Mouse (Mus musculus) myocyte (in vitro differentiated cells): ENCODE data around the gene Fxyd1. TPM values are rescaled to one million over a fixed set of nuclear protein-coding genes. Genes with fewer than 3 reads are reported as not detected.

Source experiments
- H3K27me3 ChIP-seq: one replicate; pipeline ENCODE4 v1.6.1; 2011; ENCODE audit not compliant: control insufficient read depth, insufficient read depth, insufficient read length
- H3K36me3 ChIP-seq: one replicate; pipeline ENCODE4 v1.6.1; 2011; ENCODE audit not compliant: control insufficient read depth, insufficient read depth
- H3K4me2 ChIP-seq: one replicate; pipeline ENCODE4 v1.6.1; 2011; ENCODE audit warnings: low read depth, control low read depth
- H3K4me3 ChIP-seq: one replicate; pipeline ENCODE4 v1.5.1; 2011; ENCODE audit warnings: mild to moderate bottlenecking, control low read depth, moderate library complexity
- H3K79me2 ChIP-seq: one replicate; pipeline ENCODE4 v1.6.1; 2011; ENCODE audit not compliant: control insufficient read depth, insufficient read depth
- H3ac ChIP-seq: one replicate; pipeline ENCODE4 v1.6.1; 2011; ENCODE audit not compliant: control insufficient read depth, insufficient read length
- CEBPB ChIP-seq: IDR thresholded peaks from 2 replicates; pipeline ENCODE4 v1.6.1; 2011; ENCODE audit warnings: mild to moderate bottlenecking, moderate library complexity; ENCODE audit not compliant: poor library complexity, insufficient read depth, severe bottlenecking
- E2F4 ChIP-seq: IDR thresholded peaks from one replicate; pipeline ENCODE4 v1.6.1; 2011; ENCODE audit warnings: mild to moderate bottlenecking, control low read depth, moderate library complexity; ENCODE audit not compliant: insufficient read depth
- MAX ChIP-seq: IDR thresholded peaks from one replicate; pipeline ENCODE4 v1.6.1; 2011; ENCODE audit warnings: low read depth, mild to moderate bottlenecking, control low read depth
- MYOD1 ChIP-seq, 3 experiments: IDR thresholded peaks; one replicate each; pipeline ENCODE4 v1.6.1; 2011; ENCODE audit warnings: control low read depth in 2 of 3, low read depth in 2 of 3, mild to moderate bottlenecking in 2 of 3, moderate library complexity in 1 of 3; ENCODE audit not compliant: insufficient read length in 2 of 3, control insufficient read depth in 1 of 3
- MYOG ChIP-seq, 3 experiments: IDR thresholded peaks; one replicate each; pipeline ENCODE4 v1.6.1; 2011; ENCODE audit warnings: control low read depth in 2 of 3, low read depth in 2 of 3, mild to moderate bottlenecking in 2 of 3; ENCODE audit not compliant: insufficient read length in 2 of 3, control insufficient read depth in 1 of 3, insufficient read depth in 1 of 3
- POLR2A ChIP-seq: IDR thresholded peaks from one replicate; pipeline ENCODE4 v1.6.1; 2011; ENCODE audit warnings: low read depth, mild to moderate bottlenecking, control low read depth, moderate library complexity; ENCODE audit not compliant: insufficient read length
- POLR2AphosphoS2 ChIP-seq: IDR thresholded peaks from one replicate; pipeline ENCODE4 v1.6.1; 2011; ENCODE audit warnings: low read depth, control low read depth; ENCODE audit not compliant: insufficient read length
- REST ChIP-seq: IDR thresholded peaks from one replicate; pipeline ENCODE4 v1.6.1; 2011; ENCODE audit warnings: mild to moderate bottlenecking, control low read depth, moderate library complexity; ENCODE audit not compliant: insufficient read depth, insufficient read length
- SRF ChIP-seq: IDR thresholded peaks from one replicate; pipeline ENCODE4 v1.6.1; 2011; ENCODE audit warnings: low read depth; ENCODE audit not compliant: control insufficient read depth, insufficient read length
- TCF12 ChIP-seq: IDR thresholded peaks from one replicate; pipeline ENCODE4 v1.6.1; 2011; ENCODE audit warnings: mild to moderate bottlenecking, control low read depth; ENCODE audit not compliant: poor library complexity, insufficient read depth, severe bottlenecking
- TCF3 ChIP-seq: IDR thresholded peaks from one replicate; pipeline ENCODE4 v1.6.1; 2011; ENCODE audit warnings: low read depth, control low read depth; ENCODE audit not compliant: insufficient read length
- USF1 ChIP-seq: IDR thresholded peaks from one replicate; pipeline ENCODE4 v1.6.1; 2011; ENCODE audit warnings: low read depth, mild to moderate bottlenecking, control low read depth, moderate library complexity
- polyA plus RNA-seq: library from polyadenylated mRNA; unstranded; fragments of >200 nt; fragmentation: generic; extraction: Trizol; gene quantifications from one replicate; pipeline ENCODE4 v1.2.1, GENCODE M21; 2012; ENCODE audit warnings: missing spikeins

Gene Fxyd1
- polyA plus RNA-seq, 1 experiment = 8.4 TPM

GRCm38 (mm10) chr7:31050921-31051320 lies 6.1 kb downstream of the Fxyd1 start:
- Histone ChIP-seq H3K4me3 (no peak overlapping the region), H3K36me3 (no peaks in the 10 kb centered on the region), H3ac (no peak overlapping the region), H3K79me2 (no peaks in the 10 kb centered on the region), H3K27me3 (peaks cover 20% of the 10 kb centered on the region), H3K4me2 (no peak overlapping the region)
- TF ChIP-seq CEBPB (no peak), POLR2AphosphoS2 (no peak), USF1 (no peak), TCF3 (no peak), MYOD1 (IDR thresholded peaks at IDR 0.05; ENCODE audit: control insufficient read depth in 1 of 3, insufficient read length in 2 of 3, low read depth in 2 of 3) (no peak), REST (no peak)

- Histone ChIP-seq H3K27me3 (peaks cover 20% of the 10 kb centered on the region), H3K4me2 (no peak overlapping the region), H3K79me2 (no peaks in the 10 kb centered on the region), H3K36me3 (no peaks in the 10 kb centered on the region), H3ac (no peak overlapping the region), H3K4me3 (no peak overlapping the region)
- no peak for TF ChIP-seq E2F4
- no peak for TF ChIP-seq USF1
- TF ChIP-seq REST = no peak
- TF ChIP-seq POLR2A = no peak
- TF ChIP-seq TCF3 = no peak
- no peak for TF ChIP-seq CEBPB
- TF ChIP-seq MAX = no peak
These were observed 6.5 kb downstream of the Fxyd1 start for GRCm38 (mm10) chr7:31050487-31050886.

- Histone ChIP-seq H3K27me3 (peaks cover 20% of the 10 kb centered on the region), H3K79me2 (no peaks in the 10 kb centered on the region), H3K36me3 (no peaks in the 10 kb centered on the region), H3K4me2 (no peak overlapping the region), H3K4me3 (no peak overlapping the region), H3ac (no peak overlapping the region)
- TF ChIP-seq MAX (no peak), MYOD1 (IDR thresholded peaks at IDR 0.05; ENCODE audit: control insufficient read depth in 1 of 3, insufficient read length in 2 of 3, low read depth in 2 of 3) (no peak), CEBPB (no peak), TCF3 (no peak)
These were observed 7.1 kb downstream of the Fxyd1 start for GRCm38 (mm10) chr7:31049846-31050281.

DNA sequence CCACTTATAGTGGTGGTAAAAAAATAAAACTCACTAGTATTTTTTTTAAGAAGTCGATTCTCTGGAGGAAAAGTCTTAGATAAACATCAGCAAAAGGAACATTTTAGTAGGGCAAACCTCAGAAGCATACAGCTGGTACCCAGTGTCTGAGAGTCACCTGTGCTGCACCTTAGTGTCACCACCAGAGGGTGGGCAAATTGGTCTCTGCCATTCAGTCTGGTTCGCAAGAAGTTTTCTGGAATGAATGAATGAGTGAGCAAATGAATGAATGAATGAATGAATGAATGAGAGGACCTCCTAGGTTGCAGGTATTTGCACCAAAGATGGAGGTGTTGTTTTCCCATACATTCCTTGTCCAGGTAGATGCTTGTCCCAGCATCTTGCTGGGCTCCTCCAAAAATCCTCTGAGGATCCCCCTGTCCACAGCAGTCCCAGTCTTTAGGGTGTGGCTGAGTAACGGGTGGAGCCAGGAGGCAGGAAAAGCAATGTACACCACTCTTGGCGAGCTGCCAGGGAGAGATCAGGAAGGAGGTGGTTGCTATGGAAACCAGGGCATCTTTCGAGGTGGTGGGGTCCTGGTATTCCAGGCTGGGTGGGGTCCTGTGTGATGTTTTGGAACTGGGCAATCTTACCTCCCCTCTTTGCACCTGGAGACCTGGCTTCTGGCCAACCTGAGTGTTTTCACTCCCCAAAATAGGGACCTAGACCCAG lies 7.7 kb downstream of the Fxyd1 start:
- TF ChIP-seq POLR2A = no peak
- no peak for TF ChIP-seq TCF3
- TF ChIP-seq CEBPB = no peak
- no peak for TF ChIP-seq POLR2AphosphoS2
- no peak for TF ChIP-seq E2F4
- no peak for TF ChIP-seq MYOG (IDR thresholded peaks at IDR 0.05; ENCODE audit: control insufficient read depth in 1 of 3, insufficient read depth in 1 of 3, insufficient read length in 2 of 3, low read depth in 2 of 3)
- TF ChIP-seq MAX = no peak
- no peak for TF ChIP-seq SRF
- TF ChIP-seq MYOD1 (IDR thresholded peaks at IDR 0.05; ENCODE audit: control insufficient read depth in 1 of 3, insufficient read length in 2 of 3, low read depth in 2 of 3) = no peak
- no peak for TF ChIP-seq TCF12
- TF ChIP-seq USF1 = no peak
- TF ChIP-seq REST = no peak
- Histone ChIP-seq H3K27me3 (peaks cover 20% of the 10 kb centered on the region), H3K79me2 (no peaks in the 10 kb centered on the region), H3ac (no peak overlapping the region), H3K4me3 (no peak overlapping the region), H3K4me2 (no peak overlapping the region), H3K36me3 (no peaks in the 10 kb centered on the region)

- H3K27me3 ChIP-seq = no peaks in the 10 kb centered on the region
- peak within 1 kb of the TSS; percentile 74 for H3K4me2 ChIP-seq
- H3K4me3 ChIP-seq = peak within 1 kb of the TSS; percentile 20
- TF ChIP-seq USF1 = no peak
- no peak for TF ChIP-seq TCF12
- H3K36me3 ChIP-seq = no peaks in the 10 kb centered on the region
- H3ac ChIP-seq = peak within 1 kb of the TSS; percentile 14
- H3K79me2 ChIP-seq = no peaks in the 10 kb centered on the region
These were observed 14.5 kb downstream of the Fxyd1 start, which contains the start of gene Fxyd5 for GRCm38 (mm10) chr7:31042431-31042910. Gene Fxyd5, minus strand, starts transcription at chr7:31042481.
